In genomic region chr8:122852546-122852905, GRCm38 (mm10) we compare ENCODE assay signal across 19 mouse cellular contexts. TPM values are rescaled to one million over a fixed set of nuclear protein-coding genes. Genes with fewer than 3 reads are reported as not detected.
"Had no signal": no experiment of that assay in that cellular context is flagged by ENCODE, and none has a peak within 500 bp of the region (broad histone marks: within the 10 kb centered on the region; RNA-seq: fewer than 3 reads in every experiment).

No protein-coding gene starts in this region.

- H3K27ac ChIP-seq: kidney, postnatal 0 days; layer of hippocampus, adult 2 months; limb, embryonic 15.5 days; liver, embryonic 14.5 days; macrophage; midbrain, embryonic 12.5 days; midbrain, embryonic 15.5 days; neural tube, embryonic 13.5 days; stomach, postnatal 0 days had no signal

- H3K9ac ChIP-seq: limb, embryonic 15.5 days; liver, embryonic 14.5 days; liver, postnatal 0 days; lung, embryonic 14.5 days; midbrain, embryonic 12.5 days; midbrain, embryonic 15.5 days; neural tube, embryonic 13.5 days had no signal

- H3K36me3 ChIP-seq: limb, embryonic 15.5 days; midbrain, embryonic 12.5 days; midbrain, embryonic 15.5 days; neural tube, embryonic 13.5 days had no signal

- ATAC-seq: liver, postnatal 0 days had no signal

- H3K4me3 ChIP-seq: layer of hippocampus, adult 2 months; limb, embryonic 15.5 days; midbrain, embryonic 12.5 days; midbrain, embryonic 15.5 days; neural tube, embryonic 13.5 days had no signal

- H3K9me3 ChIP-seq: limb, embryonic 15.5 days; midbrain, embryonic 12.5 days; midbrain, embryonic 15.5 days; neural tube, embryonic 13.5 days had no signal

- DNase-seq: kidney, adult 2 months; kidney, postnatal 25 days; liver, postnatal 0 days; right cerebral cortex, postnatal 25 days; thymus, adult 2 months; thymus, postnatal 14 days had no signal

- H3K27me3 ChIP-seq: midbrain, embryonic 15.5 days; neural tube, embryonic 13.5 days had no signal

- H3K4me2 ChIP-seq: limb, embryonic 15.5 days; liver, embryonic 11.5 days; lung, embryonic 14.5 days; midbrain, embryonic 12.5 days; midbrain, embryonic 15.5 days; neural tube, embryonic 13.5 days had no signal

RNA-seq across cellular contexts. Expression of gene Cdh15, which starts 4.8 kb away (rescaled TPM):
- polyA plus RNA-seq: liver, embryonic 14.5 days; liver, postnatal 0 days; lung, embryonic 14.5 days; macrophage; small intestine, adult 2 months; spleen, adult 2 months had no signal
